Mouse (Mus musculus): ENCODE measurements around the gene Olfr1286.

Olfr1286 gene

GRCm38 (mm10) chr2:111422931-111423330 lies at the start of gene Olfr1286:
TSS of gene Olfr1286 (minus strand) at chr2:111423115.
- no peak for DNase-seq (ENCODE audit: inconsistent age in 2 of 2, low spot score in 1 of 2)

- no peak for DNase-seq (ENCODE audit: inconsistent age in 2 of 2, low spot score in 1 of 2)
Observed at GRCm38 (mm10) chr2:111448842-111449241, 25.9 kb upstream of the Olfr1286 start, which contains the start of gene Olfr1287. TSS of gene Olfr1287 (plus strand) at chr2:111449142.

GRCm38 (mm10) chr2:111375222-111375621 lies 47.7 kb downstream of the Olfr1286 start, which contains the start of gene Olfr1284:
TSS of gene Olfr1284 (plus strand) at chr2:111375522.
- DNase-seq (ENCODE audit: inconsistent age in 2 of 2, low spot score in 1 of 2), result no peak

Data from adrenal gland, adult (tissue).